Mouse (Mus musculus) lung, embryonic 16.5 days (tissue): ENCODE data around the gene Dhrs13. TPM values are rescaled to one million over a fixed set of nuclear protein-coding genes. Genes with fewer than 3 reads are reported as not detected.
A peak's percentile ranks its signal among the peaks of the same experiment; 100 is the strongest.

Experiments
- ATAC-seq: fragments of 200-750 bp; cut with Nextera tagmentation; 2 replicates; pipeline ENCODE4 v1.8.0; 2017; ENCODE audit warnings: low read depth, mild to moderate bottlenecking, moderate library complexity
- H3K27ac ChIP-seq: fragments of 300-500 bp; sonication (generic); 2 replicates; pipeline ENCODE4 v1.5.1; 2014; ENCODE audit warnings: mild to moderate bottlenecking, control low read depth, low read length
- H3K27me3 ChIP-seq: fragments of 300-500 bp; sonication (generic); 2 replicates; pipeline ENCODE4 v1.6.1; 2014; ENCODE audit warnings: low read depth, low read length, mixed read lengths; ENCODE audit not compliant: control insufficient read depth, insufficient read depth
- H3K36me3 ChIP-seq: fragments of 300-500 bp; sonication (generic); 2 replicates; pipeline ENCODE4 v1.6.1; 2014; ENCODE audit warnings: low read length; ENCODE audit not compliant: control insufficient read depth, insufficient read depth
- H3K4me1 ChIP-seq: fragments of 300-500 bp; sonication (generic); replicated peaks from 2 replicates; pipeline ENCODE4 v1.6.1; 2014; ENCODE audit warnings: low read length, mixed read lengths; ENCODE audit not compliant: control insufficient read depth, insufficient read depth
- H3K4me2 ChIP-seq: fragments of 300-500 bp; sonication (generic); 2 replicates; pipeline ENCODE4 v1.6.1; 2014; ENCODE audit warnings: low read depth, low read length, control low read depth
- H3K4me3 ChIP-seq: fragments of 300-500 bp; sonication (generic); 2 replicates; pipeline ENCODE4 v1.5.1; 2014; ENCODE audit warnings: mild to moderate bottlenecking, low read length, control low read depth
- H3K9ac ChIP-seq: fragments of 300-500 bp; sonication (generic); 2 replicates; pipeline ENCODE4 v1.6.1; 2014; ENCODE audit warnings: low read length, control low read depth
- H3K9me3 ChIP-seq: fragments of 300-500 bp; sonication (generic); 2 replicates; pipeline ENCODE4 v1.6.1; 2016; ENCODE audit warnings: low read length; ENCODE audit not compliant: control insufficient read depth
- WGBS: fragments of 180-500 bp; shearing (Covaris S2); extraction: QIAGEN DNeasy Blood & Tissue Kit; methylation state at CpG from one replicate; pipeline ENCODE4 v1.1.7; 2014; 5-methylcytosine and 5-hydroxymethylcytosine counted together
- polyA plus RNA-seq: library from polyadenylated mRNA; unstranded; fragments of >200 nt; fragmentation: Nextera tagmentation; extraction: Ambion mirVana; gene quantifications from 2 replicates; pipeline ENCODE4 v1.2.1, GENCODE M21; 2015

Dhrs13 gene
- polyA plus RNA-seq = 14.5 and 15.3 TPM in 2 replicates

DNA sequence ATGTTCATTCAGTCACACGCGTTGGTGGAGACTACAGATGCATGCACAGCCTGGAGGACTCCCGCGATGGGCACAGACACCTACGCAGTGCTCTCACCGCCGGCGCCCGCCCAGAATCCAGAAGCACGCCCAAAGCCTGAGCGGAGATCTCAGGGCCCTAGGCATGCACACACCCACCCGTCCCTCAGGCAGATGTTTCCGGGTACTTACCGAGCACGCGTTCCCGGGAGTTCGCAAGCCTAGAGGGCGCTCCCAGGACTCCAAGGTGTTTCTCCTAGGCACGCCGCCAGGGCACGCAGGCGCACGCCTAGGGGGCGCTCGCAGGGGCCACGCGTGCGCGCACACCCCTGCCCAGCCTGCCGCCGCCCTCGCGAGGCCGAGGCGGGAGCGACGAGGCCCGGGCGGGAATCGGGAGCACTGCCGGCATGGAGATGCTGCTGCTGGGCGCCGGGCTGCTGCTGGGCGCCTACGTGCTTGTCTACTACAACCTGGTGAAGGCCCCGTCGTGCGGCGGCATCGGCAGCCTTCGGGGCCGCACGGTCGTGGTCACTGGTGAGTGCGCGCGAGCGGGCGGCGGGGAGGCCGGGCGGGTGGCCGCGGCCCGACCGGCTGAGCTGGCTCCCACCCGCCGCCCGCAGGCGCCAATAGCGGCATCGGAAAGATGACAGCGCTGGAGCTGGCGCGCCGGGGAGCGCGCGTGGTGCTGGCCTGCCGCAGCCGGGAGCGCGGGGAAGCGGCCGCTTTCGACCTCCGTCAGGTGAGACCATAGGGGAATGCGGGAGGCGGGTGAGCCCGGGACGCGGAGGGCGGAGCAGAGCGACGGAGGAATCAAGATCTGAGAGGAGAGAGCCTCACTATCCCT lies at the start of gene Dhrs13:
TSS of gene Dhrs13 (plus strand) at position 334 of the 862 bp plus-strand sequence.
- WGBS = under 1% methylated on average over 94 of the region's 96 CpGs
- H3K4me2 ChIP-seq = peak within 1 kb of the TSS; percentile 87
- peaks cover 11% of the 10 kb centered on the region; the same call in 1 of the 2 replicates for H3K36me3 ChIP-seq
- H3K27ac ChIP-seq = peak within 1 kb of the TSS; percentile 90
- no peaks in the 10 kb centered on the region for H3K9me3 ChIP-seq
- peak within 1 kb of the TSS; percentile 86 for H3K9ac ChIP-seq
- ATAC-seq = peak; percentile 94
- H3K4me3 ChIP-seq = peak within 1 kb of the TSS; percentile 67
- peaks cover 25% of the 10 kb centered on the region for H3K4me1 ChIP-seq
- no peaks in the 10 kb centered on the region for H3K27me3 ChIP-seq

DNA sequence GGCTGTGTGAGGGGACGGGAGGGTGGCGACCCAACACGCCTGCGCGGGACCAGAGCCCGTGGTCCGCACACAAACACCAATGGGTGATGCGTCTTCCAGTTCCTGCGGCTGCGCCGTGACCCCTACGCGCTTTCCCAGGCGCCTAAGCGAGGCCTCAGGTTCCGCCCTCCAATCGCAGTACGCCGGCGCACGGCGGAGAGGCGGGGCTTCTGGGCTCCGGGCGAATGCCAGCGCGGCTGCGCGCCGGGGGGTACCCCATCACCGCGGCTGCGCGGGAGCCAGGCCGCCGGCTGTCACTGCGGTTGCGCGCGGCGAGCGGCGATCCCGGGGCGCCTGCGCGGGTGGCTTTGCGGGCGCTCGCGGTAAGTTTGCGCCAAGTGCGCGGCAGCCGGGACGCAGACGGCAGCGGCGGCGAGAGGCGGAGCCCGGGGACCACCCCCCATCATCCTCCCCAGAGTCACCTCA lies 49.6 kb upstream of the Dhrs13 start, which contains the start of gene Phf12:
TSS of gene Phf12 (plus strand) at position 314 of the 465 bp plus-strand sequence.
- Histone ChIP-seq H3K9me3 (no peaks in the 10 kb centered on the region), H3K27me3 (peaks cover 3% of the 10 kb centered on the region; the same call in 1 of the 2 replicates), H3K4me2 (peak within 1 kb of the TSS; percentile 81), H3K27ac (peak within 1 kb of the TSS; percentile 98), H3K4me1 (peaks cover 10% of the 10 kb centered on the region), H3K4me3 (peak within 1 kb of the TSS; percentile 88), H3K9ac (peak within 1 kb of the TSS; percentile 94), H3K36me3 (0 out of 2 replicates have a peak, but pooled peaks cover 6% of the 10 kb centered on the region)
- WGBS = under 1% methylated on average over 46 of the region's 62 CpGs
- ATAC-seq = peak; percentile 92

DNA sequence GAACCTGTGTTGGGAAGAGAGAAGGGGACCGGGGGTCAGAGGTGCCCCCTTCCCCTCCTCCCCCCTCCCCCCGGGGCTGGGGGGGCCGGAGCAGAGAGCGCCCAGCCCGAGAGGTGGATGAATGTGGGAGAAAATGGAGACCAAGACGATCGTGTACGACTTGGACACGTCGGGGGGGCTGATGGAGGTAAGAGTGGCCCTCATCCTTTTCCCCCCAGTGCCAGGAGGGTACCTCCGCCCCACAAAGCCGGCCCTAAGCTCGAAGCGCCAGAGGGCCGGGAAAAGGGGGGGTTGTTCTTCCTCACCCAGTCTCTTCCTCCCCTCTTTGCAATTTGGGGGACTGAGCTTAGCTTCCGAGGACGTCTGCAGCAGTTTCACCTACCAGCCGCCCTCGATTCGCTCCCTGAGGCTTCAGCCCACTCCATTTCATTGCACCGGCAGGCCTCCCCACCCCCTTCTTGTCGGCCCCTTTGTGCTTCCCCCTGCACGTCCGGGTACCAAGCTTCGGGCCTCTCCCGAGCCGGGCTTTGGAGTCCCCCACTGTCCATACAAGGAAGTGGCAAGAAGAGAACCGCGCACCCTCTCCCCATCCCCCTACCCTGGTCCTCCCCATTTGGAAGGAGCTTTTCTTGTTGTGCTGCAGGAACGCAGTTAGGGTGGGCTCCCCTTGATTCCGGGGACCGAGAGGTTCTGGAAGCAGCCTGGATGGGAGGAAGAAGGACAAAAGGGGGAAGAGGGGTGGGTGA lies 48.7 kb upstream of the Dhrs13 start:
- peak overlapping the region; percentile 94 for H3K9ac ChIP-seq
- H3K36me3 ChIP-seq = 0 out of 2 replicates have a peak, but pooled peaks cover 6% of the 10 kb centered on the region
- peak overlapping the region; percentile 88 for H3K4me3 ChIP-seq
- no peaks in the 10 kb centered on the region for H3K9me3 ChIP-seq
- peak overlapping the region; percentile 93 for H3K27ac ChIP-seq
- no peaks in the 10 kb centered on the region for H3K27me3 ChIP-seq
- peak overlapping the region; percentile 81 for H3K4me2 ChIP-seq
- WGBS = under 1% methylated on average over 25 of the region's 32 CpGs
- ATAC-seq = no peak
- peaks cover 10% of the 10 kb centered on the region for H3K4me1 ChIP-seq

DNA sequence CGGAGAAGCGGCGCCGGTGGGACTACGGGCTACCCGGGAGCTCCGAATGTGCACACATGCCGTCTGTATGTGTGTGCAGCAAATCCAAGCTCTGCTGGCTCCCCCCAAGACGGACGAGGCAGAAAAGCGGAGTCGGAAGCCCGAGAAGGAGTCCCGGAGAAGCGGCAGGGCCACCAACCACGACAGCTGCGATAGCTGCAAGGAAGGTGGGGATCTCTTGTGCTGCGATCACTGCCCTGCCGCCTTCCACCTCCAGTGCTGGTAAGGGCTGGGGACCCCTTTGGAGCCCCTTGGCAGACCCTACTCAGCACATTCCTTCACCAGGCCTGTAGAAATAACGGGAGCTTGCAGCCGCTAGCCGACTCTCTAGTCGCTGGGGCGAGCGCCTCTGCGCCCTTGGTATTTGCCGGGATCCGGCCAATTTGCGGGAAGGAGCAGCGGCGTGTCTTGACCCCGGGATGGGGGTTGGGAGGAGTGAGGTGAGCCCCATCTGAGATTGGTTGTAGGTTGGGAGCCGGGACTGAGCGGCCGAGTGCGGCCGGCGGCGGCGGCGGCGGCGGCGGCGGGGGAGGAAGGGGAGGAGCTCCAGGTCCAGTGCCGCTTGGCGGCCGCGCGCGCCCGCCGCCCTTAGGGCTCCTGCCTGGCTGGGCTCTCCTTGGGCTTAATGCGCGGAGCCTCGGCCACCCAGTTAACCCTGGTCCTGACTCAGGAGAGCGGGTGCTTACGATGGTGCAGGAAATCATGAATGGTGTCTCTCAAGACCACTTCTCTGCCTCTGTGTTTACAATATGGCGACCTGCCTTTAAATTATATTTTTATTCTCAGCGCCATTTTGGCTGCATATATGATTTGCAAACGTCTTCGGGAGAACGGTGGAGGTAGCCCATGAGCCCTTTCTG lies 47.9 kb upstream of the Dhrs13 start:
- H3K27me3 ChIP-seq = no peaks in the 10 kb centered on the region
- ATAC-seq = peak; percentile 8; the same call in 1 of the 2 replicates
- H3K4me2 ChIP-seq = peak overlapping the region; percentile 81
- H3K27ac ChIP-seq = peak overlapping the region; percentile 93
- H3K4me3 ChIP-seq = peak overlapping the region; percentile 88
- H3K9me3 ChIP-seq = no peaks in the 10 kb centered on the region
- WGBS = 0% methylated on average over 56 of the region's 63 CpGs
- H3K36me3 ChIP-seq = peaks cover 10% of the 10 kb centered on the region; the same call in 1 of the 2 replicates
- peaks cover 10% of the 10 kb centered on the region for H3K4me1 ChIP-seq
- H3K9ac ChIP-seq = peak overlapping the region; percentile 94

DNA sequence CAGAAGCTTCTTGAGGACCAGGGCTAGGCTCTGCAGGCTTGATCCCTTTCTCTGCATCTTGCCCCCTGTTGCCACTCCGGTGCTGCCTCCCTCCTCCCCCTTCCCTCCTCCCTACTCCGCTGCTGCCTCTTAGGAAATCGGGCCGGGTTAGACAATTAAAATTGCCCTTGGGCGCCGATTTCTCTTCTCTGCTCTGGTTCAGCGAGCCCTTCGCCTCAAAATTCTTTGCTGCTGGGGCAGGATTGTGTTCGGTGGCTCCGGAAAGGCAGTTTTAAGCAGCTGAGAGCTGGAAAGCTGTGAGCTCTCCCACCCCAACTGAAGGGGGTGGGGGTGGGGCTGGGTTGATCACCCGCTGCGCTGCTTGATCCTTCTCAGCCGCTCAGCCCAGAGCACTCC lies 47.2 kb upstream of the Dhrs13 start:
- Histone ChIP-seq H3K36me3 (peaks cover 10% of the 10 kb centered on the region; the same call in 1 of the 2 replicates), H3K4me1 (peaks cover 10% of the 10 kb centered on the region), H3K9me3 (no peaks in the 10 kb centered on the region), H3K4me2 (peak overlapping the region; percentile 81), H3K27me3 (no peaks in the 10 kb centered on the region), H3K4me3 (peak overlapping the region; percentile 88), H3K9ac (peak overlapping the region; percentile 94), H3K27ac (peak overlapping the region; percentile 93)
- no peak for ATAC-seq
- 0% methylated on average over 13 of the region's 13 CpGs for WGBS

DNA sequence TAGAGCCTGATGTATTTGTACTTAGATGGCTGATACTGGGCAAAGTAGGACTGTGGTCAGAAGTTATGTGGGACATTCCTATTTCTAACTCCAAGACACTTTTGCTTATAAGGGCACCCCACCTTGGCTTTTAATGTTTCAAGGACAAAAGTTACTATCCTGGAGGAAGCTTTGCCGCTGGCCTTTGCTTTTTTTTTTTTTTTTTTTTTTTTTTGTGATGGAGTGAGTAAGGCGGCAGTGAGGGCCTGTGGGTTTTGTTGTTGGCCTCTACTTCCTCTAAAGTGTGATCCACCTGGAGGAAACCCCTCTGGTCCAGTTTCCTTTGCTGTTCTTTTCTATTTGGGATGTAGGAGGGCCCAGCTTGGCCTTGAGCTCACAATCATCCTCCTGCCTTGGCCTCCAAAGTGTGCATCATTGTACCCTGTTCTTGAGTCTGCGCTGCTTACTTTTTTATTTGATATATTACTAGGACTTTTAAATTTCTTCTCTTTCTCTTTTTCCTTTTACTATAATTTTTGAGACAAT lies 46.5 kb upstream of the Dhrs13 start:
- Histone ChIP-seq H3K27ac (no peak overlapping the region; the same call in 1 of the 2 replicates), H3K9ac (peak overlapping the region; percentile 94)

DNA sequence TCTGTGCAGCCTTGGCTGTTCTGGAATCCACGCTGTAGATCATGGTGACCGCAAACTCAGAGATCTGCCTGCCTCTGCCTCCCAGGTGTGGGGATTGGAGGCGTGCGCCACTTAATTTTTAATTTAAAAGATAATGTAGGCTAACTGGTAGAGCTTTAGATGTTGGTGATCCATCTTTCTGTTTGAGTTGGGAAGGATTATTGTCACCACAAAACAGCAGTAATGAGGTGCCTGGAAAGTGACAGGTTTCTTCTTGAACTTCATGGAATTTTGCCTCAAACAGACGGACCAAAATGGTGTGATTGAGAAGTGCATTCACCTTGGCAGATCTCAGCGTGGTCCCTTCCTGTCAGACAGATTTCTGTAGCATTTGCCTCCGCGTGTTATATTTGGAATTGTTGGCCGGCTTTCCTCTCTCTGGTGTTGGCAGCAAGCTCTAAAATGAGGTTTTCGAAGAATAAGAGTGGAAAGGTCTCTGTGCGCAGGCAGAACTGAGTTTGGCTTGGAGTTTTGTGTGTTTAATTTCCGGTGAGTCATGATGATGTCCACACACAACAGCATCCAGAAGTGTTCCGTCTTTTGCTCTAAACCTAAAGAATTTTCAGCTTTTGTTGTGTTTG lies 42.9 kb upstream of the Dhrs13 start:
- no peak for ATAC-seq
- Histone ChIP-seq H3K4me2 (no peak overlapping the region), H3K4me1 (peaks cover 10% of the 10 kb centered on the region), H3K27ac (no peak overlapping the region), H3K9me3 (no peaks in the 10 kb centered on the region), H3K36me3 (peaks cover 12% of the 10 kb centered on the region; the same call in 1 of the 2 replicates), H3K9ac (no peak overlapping the region), H3K27me3 (no peaks in the 10 kb centered on the region), H3K4me3 (no peak overlapping the region)
- 75% methylated on average over 13 of the region's 13 CpGs for WGBS

More for the DNA sequence above, 46.5 kb upstream of the Dhrs13 start:
- peaks cover 10% of the 10 kb centered on the region for H3K4me1 ChIP-seq
- peak overlapping the region; percentile 88 for H3K4me3 ChIP-seq
- ATAC-seq = no peak
- H3K36me3 ChIP-seq = peaks cover 10% of the 10 kb centered on the region; the same call in 1 of the 2 replicates
- H3K9me3 ChIP-seq = no peaks in the 10 kb centered on the region
- 75% methylated on average over 3 of the region's 3 CpGs for WGBS
- H3K27me3 ChIP-seq = no peaks in the 10 kb centered on the region
- peak overlapping the region; percentile 81 for H3K4me2 ChIP-seq

DNA sequence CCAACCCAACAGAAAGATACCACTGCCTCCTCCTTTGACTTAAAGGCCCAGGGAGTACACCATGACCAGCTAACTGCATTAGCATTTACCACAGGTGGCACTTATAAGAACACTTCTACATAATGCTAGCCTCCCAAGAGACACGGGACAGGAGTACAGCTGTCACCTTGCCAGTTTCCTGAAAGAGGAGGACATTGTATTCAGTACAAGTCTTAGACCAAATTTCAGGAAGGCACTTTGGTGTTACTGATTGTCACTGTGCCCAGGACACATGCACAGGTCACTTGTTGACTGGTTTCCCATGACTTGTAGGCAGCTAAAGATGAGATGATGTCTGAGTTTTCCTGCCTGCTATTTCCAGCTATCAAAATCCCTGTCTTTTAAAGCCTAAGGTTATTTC lies 36.5 kb upstream of the Dhrs13 start:
- 55% methylated on average over 1 of the region's 1 CpGs for WGBS
- ATAC-seq = no peak
- no peaks in the 10 kb centered on the region for H3K4me1 ChIP-seq
- H3K36me3 ChIP-seq = peaks cover 2% of the 10 kb centered on the region; the same call in 1 of the 2 replicates
- H3K9me3 ChIP-seq = no peaks in the 10 kb centered on the region
- H3K4me3 ChIP-seq = no peak overlapping the region
- H3K27ac ChIP-seq = no peak overlapping the region
- H3K4me2 ChIP-seq = no peak overlapping the region
- no peaks in the 10 kb centered on the region for H3K27me3 ChIP-seq
- no peak overlapping the region for H3K9ac ChIP-seq
